Mouse (Mus musculus): ENCODE measurements around the gene Tnks2. TPM values are rescaled to one million over a fixed set of nuclear protein-coding genes. Genes with fewer than 3 reads are reported as not detected.

The Tnks2 gene
- polyA plus RNA-seq, 1 experiment from 2014 or later, result 60.5 TPM

Other genes with a start within 250 kb of the Tnks2 start
- gene Ppp1r3c, start 97.6 kb upstream of the Tnks2 start, polyA plus RNA-seq (2014; fragmentation: Nextera tagmentation; extraction: Ambion mirVana), result 58.4 and 72.9 TPM in 2 replicates
- 3.7 and 4.0 TPM in 2 replicates for gene Fgfbp3, start 85.4 kb downstream of the Tnks2 start, polyA plus RNA-seq (2014; fragmentation: Nextera tagmentation; extraction: Ambion mirVana)
- 12.8 and 13.7 TPM in 2 replicates for gene Btaf1, start 91.8 kb downstream of the Tnks2 start, polyA plus RNA-seq (2014; fragmentation: Nextera tagmentation; extraction: Ambion mirVana)